Mouse (Mus musculus): Measurements from ENCODE around the gene Bicd2.
A peak's percentile ranks its signal among the peaks of the same experiment; 100 is the strongest.
"Not testable (repeated sequence)": the region's sequence is repeated elsewhere in the genome, so short reads cannot be mapped to it uniquely, and the experiment has no call there.

Gene Bicd2

GRCm38 (mm10) chr13:49360906-49361406, 19.6 kb downstream of the Bicd2 start:
- no peak for DNase-seq (ENCODE audit: low spot score in 2 of 2)

- no peak for DNase-seq (ENCODE audit: low spot score in 2 of 2)
Observed at GRCm38 (mm10) chr13:49362364-49362763, 21.0 kb downstream of the Bicd2 start.

GRCm38 (mm10) chr13:49362804-49363203, 21.4 kb downstream of the Bicd2 start:
- DNase-seq (ENCODE audit: low spot score in 2 of 2), result no peak

- no peak for DNase-seq (ENCODE audit: low spot score in 2 of 2)
Observed at GRCm38 (mm10) chr13:49364716-49365115, 23.3 kb downstream of the Bicd2 start.

- DNase-seq (ENCODE audit: low spot score in 2 of 2), result no peak
Observed at GRCm38 (mm10) chr13:49367657-49368440, 26.5 kb downstream of the Bicd2 start.

- DNase-seq (ENCODE audit: low spot score in 2 of 2), result no peak
Observed at GRCm38 (mm10) chr13:49369404-49369803, 28.0 kb downstream of the Bicd2 start.

- DNase-seq (ENCODE audit: low spot score in 2 of 2), result not testable (repeated sequence)
Observed at GRCm38 (mm10) chr13:49370216-49370615, 28.8 kb downstream of the Bicd2 start.

- not testable (repeated sequence) for DNase-seq (ENCODE audit: low spot score in 2 of 2)
Observed at GRCm38 (mm10) chr13:49370916-49371315, 29.5 kb downstream of the Bicd2 start.

- DNase-seq (ENCODE audit: low spot score in 2 of 2), result peak in 1 of 2 experiments; percentile 62
Observed at GRCm38 (mm10) chr13:49371428-49371899, 30.1 kb downstream of the Bicd2 start.

- DNase-seq (ENCODE audit: low spot score in 2 of 2), result peak in 1 of 2 experiments; percentile 71
Observed at GRCm38 (mm10) chr13:49372370-49373060, 31.1 kb downstream of the Bicd2 start.

GRCm38 (mm10) chr13:49374304-49374703, 32.9 kb downstream of the Bicd2 start:
- no peak for DNase-seq (ENCODE audit: low spot score in 2 of 2)

GRCm38 (mm10) chr13:49374730-49375129, 33.3 kb downstream of the Bicd2 start:
- no peak for DNase-seq (ENCODE audit: low spot score in 2 of 2)

- DNase-seq (ENCODE audit: low spot score in 2 of 2), result no peak
Observed at GRCm38 (mm10) chr13:49377608-49378007, 36.2 kb downstream of the Bicd2 start.

- DNase-seq (ENCODE audit: low spot score in 2 of 2), result no peak
Observed at GRCm38 (mm10) chr13:49379301-49379700, 37.9 kb downstream of the Bicd2 start.

GRCm38 (mm10) chr13:49381230-49381629, 39.8 kb downstream of the Bicd2 start:
- DNase-seq (ENCODE audit: low spot score in 2 of 2), result peak in 1 of 2 experiments; percentile 86

- no peak for DNase-seq (ENCODE audit: low spot score in 2 of 2)
Observed at GRCm38 (mm10) chr13:49382997-49383396, 41.6 kb downstream of the Bicd2 start.

GRCm38 (mm10) chr13:49384751-49385463, 43.5 kb downstream of the Bicd2 start:
- no peak for DNase-seq (ENCODE audit: low spot score in 2 of 2)

GRCm38 (mm10) chr13:49391374-49391773, 50.0 kb downstream of the Bicd2 start:
- DNase-seq (ENCODE audit: low spot score in 2 of 2), result no peak

GRCm38 (mm10) chr13:49393579-49393978, 52.2 kb downstream of the Bicd2 start:
- no peak for DNase-seq (ENCODE audit: low spot score in 2 of 2)

- no peak for DNase-seq (ENCODE audit: low spot score in 2 of 2)
Observed at GRCm38 (mm10) chr13:49394886-49395447, 53.6 kb downstream of the Bicd2 start.

- DNase-seq (ENCODE audit: low spot score in 2 of 2), result no peak
Observed at GRCm38 (mm10) chr13:49396798-49397197, 55.4 kb downstream of the Bicd2 start.

GRCm38 (mm10) chr13:49398191-49398590, 56.8 kb downstream of the Bicd2 start:
- DNase-seq (ENCODE audit: low spot score in 2 of 2), result no peak

Measured in left cerebral cortex, adult 9 months (tissue).